Mouse (Mus musculus) cerebellum, adult 2 months (tissue): ENCODE measurements at regions not wholly inside any gene's neighbourhood (a gene's known extent, or its start where the extent isn't known, plus 50 kb on each side); places are given as distances from the start of the nearest gene placed in this dataset.

Experiments used
- CTCF ChIP-seq: fragments of 200-500 bp; IDR thresholded peaks from 2 replicates; pipeline ENCODE4 v1.5.1; 2011; ENCODE audit warnings: low read depth, mild to moderate bottlenecking, control low read depth, low read length, moderate library complexity, borderline replicate concordance; ENCODE audit not compliant: insufficient read depth
- POLR2A ChIP-seq: fragments of 200-500 bp; IDR thresholded peaks from 2 replicates; pipeline ENCODE4 v1.6.1; 2011; ENCODE audit warnings: low read length, control low read depth, borderline replicate concordance; ENCODE audit not compliant: insufficient read depth

DNA sequence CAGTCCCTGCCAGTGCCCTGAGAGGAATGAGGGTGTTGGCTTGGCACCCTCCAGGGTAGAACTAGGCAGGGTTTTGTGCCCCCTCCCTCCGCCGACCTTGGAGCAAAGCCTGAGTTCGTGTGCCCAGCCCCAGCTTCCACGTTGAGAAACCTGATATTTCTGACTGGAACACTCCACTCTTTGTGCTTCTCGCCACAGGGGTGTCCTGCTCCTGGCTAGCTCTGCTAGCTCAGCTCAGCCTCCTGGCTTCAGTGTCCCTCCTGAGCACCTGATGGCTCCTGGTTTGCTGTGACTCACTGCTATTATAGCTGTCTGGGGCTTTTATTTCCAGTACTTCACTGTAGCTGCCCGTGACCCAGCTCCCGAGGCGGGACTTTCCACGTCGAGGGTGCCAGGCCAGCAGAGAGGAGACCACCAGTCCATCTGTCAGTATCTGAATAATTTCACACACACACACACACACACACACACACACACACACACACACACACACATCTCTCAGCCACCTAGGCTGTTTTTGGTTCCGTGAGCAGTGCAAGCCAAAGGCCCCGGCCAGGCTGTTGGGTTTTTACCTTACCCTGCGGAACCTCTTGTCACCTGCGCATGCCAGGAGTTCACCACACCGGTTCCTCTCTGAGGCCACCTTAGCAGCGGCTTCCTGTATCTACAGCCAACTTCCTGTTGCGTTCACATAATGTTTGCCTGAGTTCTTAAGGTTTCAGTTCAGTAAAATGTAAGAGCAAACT, 102.8 kb upstream of the Gm9887 start:
- no peak for TF ChIP-seq CTCF
- no peak for TF ChIP-seq POLR2A
